Mouse (Mus musculus): ENCODE measurements at regions not wholly inside any gene's neighbourhood (a gene's known extent, or its start where the extent isn't known, plus 50 kb on each side); places are given as distances from the start of the nearest gene placed in this dataset.

- DNase-seq = no peak
Observed at GRCm38 (mm10) chr4:52265196-52265595, 173.8 kb upstream of the Smc2 start.

GRCm38 (mm10) chr4:52282458-52282857, 156.6 kb upstream of the Smc2 start:
- no peak for DNase-seq

DNA sequence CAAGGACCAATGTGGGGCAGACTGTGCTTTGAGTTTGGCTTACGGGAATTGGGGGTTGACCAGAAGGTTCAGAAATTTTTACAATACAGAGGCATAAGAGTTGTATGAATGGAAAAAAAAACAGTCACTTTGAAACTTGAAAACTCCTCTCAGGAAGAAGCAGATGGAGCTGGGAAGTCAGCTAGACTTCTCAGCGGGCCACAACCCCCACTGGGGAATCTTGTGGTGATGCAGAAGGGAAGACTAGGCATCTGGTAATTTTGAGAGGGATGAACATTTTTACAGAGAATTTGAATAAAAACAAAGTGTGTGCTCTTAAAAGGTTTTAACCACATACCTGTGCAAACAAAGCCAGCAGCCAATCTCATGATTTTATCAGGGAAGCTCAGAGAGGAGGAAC, 154.1 kb upstream of the Smc2 start:
- no peak for DNase-seq

DNA sequence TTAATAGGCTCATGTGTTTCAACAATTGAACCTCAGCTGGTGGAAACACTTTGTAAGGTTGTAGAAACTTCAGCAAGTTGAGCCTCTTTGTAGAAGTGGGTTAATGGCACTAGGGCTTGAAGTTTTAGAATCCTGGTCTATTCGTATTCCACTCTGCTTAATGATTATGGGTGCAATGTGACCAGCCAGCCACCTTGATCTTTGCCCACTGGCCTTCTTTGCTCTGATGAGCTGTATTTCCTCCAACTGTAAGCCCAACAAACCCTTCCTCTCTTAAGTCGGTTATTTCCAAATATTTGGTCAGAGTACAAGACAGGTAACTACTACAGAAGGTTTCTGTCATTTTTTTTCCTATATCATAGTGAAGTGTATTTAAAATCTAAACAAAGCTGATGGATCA, 145.4 kb upstream of the Smc2 start:
- no peak for DNase-seq

DNA sequence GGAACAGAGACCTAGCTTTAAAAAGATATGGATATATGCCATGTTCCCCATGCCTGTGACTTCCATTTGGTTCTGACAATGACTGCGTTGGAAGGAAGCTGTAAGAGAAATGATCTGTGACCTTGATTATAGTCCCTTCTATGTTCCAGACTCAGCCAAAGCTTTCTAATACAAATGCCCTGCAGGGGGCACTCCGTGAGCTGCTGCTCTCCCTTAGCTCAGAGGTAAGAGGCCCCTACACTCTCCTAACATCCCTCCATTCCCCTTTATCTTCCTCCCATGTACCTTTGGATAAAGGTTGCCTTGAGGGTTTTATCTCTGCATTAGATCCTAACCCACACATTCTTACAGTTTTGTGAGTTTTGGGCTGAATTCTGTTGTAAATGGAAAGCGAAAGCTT, 139.8 kb upstream of the Smc2 start:
- no peak for DNase-seq

DNA sequence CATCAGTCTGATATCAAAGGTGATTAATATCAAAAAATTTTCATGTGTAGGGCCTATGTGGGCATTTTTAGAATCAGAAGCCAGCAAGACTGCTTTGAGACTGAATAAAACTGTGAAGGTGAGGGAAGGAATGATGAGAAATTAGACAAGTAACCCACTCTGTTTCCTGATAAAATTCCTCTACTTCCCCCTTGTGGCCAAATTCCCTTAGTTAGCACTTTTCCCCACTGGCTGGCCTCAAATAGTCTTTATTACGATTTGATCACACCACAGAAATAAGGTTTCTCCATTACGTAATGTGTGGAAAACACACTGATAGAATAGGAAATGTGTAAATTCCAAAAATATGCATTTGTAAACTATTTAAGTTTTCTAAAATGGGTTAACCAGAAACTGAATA, 137.4 kb upstream of the Smc2 start:
- DNase-seq = no peak

DNA sequence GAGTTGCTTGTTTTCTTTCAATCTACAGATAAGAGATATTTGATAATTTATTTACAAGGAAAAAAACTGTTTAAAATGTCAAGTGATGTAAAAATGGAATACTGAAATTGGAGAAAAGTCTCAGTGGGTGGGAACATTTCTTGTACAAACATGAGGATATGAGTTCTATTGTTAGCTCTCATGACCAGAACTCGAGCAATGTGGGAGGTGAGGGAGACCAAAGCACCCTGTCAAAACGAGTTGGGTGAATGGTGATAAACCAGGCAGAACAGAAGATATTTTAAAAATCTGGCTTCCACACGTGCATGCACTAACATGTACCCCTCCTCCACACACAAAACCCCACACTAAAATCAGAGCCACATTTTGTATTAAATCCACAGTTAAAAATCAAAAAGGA, 114.7 kb upstream of the Smc2 start:
- no peak for DNase-seq

- no peak for DNase-seq
Observed at GRCm38 (mm10) chr4:52331361-52331951, 107.6 kb upstream of the Smc2 start.

- DNase-seq = no peak
Observed at GRCm38 (mm10) chr4:52336365-52337017, 102.6 kb upstream of the Smc2 start.

DNA sequence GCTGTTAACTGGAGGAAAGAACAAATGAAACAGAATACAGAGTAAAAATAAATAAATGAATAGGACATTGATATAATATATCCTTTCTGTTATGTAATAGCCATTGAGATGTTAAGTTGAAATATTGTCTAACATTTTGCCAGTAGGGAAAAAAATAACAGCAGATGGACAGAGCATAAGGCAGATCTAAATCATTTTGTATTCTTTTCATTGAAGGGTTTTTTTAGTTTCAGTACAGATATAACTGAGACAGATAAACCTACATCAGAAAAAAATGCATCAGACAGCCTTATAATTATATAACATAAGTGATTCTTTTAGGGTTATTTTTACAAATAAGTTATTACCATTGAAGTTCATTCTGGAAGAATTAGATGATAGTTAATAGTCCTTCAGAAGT, 97.8 kb upstream of the Smc2 start:
- DNase-seq = no peak

- peak; percentile 2 for DNase-seq
Observed at GRCm38 (mm10) chr4:52361751-52362150, 77.3 kb upstream of the Smc2 start.

GRCm38 (mm10) chr4:52365866-52366265, 73.2 kb upstream of the Smc2 start:
- DNase-seq = no peak

GRCm38 (mm10) chr4:52368527-52368926, 70.5 kb upstream of the Smc2 start:
- DNase-seq = no peak
